ENCODE assay signal across 8 mouse cellular contexts in the genomic region with DNA sequence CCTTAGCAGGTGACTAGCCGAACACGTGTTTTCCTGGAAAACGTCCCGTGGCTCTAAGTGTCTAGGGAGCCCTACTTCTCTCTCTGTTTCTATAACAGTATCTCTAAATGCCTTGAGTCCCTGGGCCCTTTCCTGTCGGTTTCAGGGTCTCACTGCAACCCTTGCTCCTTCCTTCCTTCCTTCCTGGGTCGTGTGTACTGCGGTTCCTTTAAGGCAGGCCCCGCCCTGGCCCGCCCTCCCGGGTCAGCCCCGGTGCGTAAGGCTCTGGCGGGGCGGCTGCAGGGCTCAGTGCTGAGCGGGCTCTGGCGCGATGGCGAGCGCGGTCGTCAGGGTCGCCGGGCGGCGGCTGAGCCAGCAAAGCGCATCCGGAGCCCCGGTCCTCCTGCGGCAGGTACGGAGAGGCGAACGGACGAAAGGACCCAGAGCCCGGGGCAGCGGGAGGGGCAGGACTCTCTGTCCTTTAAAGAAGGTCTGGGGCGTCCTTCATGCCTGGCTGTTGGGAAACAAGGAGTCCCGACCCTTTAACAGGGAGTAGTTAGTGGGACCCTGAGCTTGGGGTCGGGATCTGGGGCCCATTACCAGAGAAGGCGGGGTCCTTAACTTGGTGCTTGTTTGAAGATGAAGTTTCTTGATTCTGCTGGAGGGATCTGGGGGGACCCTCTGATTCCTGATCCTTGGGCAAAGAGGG. TPM values are rescaled to one million over a fixed set of nuclear protein-coding genes. Genes with fewer than 3 reads are reported as not detected.
DNase-seq lines count a peak whose midpoint lies in the region; ATAC-seq and TF ChIP-seq lines count a peak whose summit lies in the region.

No protein-coding gene starts in this region.

- H3K79me2 ChIP-seq in CH12.LX (replicated peaks; ENCODE audit: control insufficient read depth, extremely low read depth, insufficient read depth, poor library complexity, severe bottlenecking): no peaks in the 10 kb centered on the region

- no peak for TF ChIP-seq EP300 in CH12.LX (IDR thresholded peaks at IDR 0.05; ENCODE audit: low read length)
- no peak for TF ChIP-seq EP300 in stomach, postnatal 0 days (optimal IDR thresholded peaks at IDR 0.05)

- H3K27me3 ChIP-seq in CH12.LX (replicated peaks): no peaks in the 10 kb centered on the region
- H3K27me3 ChIP-seq in heart, embryonic 15.5 days: no peaks in the 10 kb centered on the region
- H3K27me3 ChIP-seq in neural tube, embryonic 14.5 days (ENCODE audit: control insufficient read depth, insufficient read depth, low read length): 0 out of 2 replicates have a peak, but pooled peaks cover 2% of the 10 kb centered on the region
- no peaks in the 10 kb centered on the region for H3K27me3 ChIP-seq in stomach, postnatal 0 days (ENCODE audit: control insufficient read depth, insufficient read depth, low read length)

- ATAC-seq in erythroid progenitor cell, adult 5-6 weeks (replicated peaks; ENCODE audit: low FRiP score, poor library complexity, severe bottlenecking): peak; percentile 87
- ATAC-seq in heart, embryonic 15.5 days (replicated peaks; ENCODE audit: insufficient number of reproducible peaks, insufficient read depth, low FRiP score, low read depth): peak; percentile 92
- peak; percentile 91 for ATAC-seq in neural tube, embryonic 14.5 days (ENCODE audit: low read depth)
- ATAC-seq in stomach, postnatal 0 days (ENCODE audit: low FRiP score, low TSS enrichment): peak; percentile 86

- H3K9me3 ChIP-seq in CH12.LX (replicated peaks; ENCODE audit: low read length): no peaks in the 10 kb centered on the region
- H3K9me3 ChIP-seq in heart, embryonic 15.5 days (replicated peaks): no peaks in the 10 kb centered on the region
- H3K9me3 ChIP-seq in neural tube, embryonic 14.5 days (ENCODE audit: control insufficient read depth, low read length): no peaks in the 10 kb centered on the region
- H3K9me3 ChIP-seq in stomach, postnatal 0 days (ENCODE audit: control insufficient read depth, low read length): no peaks in the 10 kb centered on the region

- WGBS in heart, embryonic 15.5 days: 2% methylated on average over 39 of the region's 39 CpGs
- 1% methylated on average over 39 of the region's 39 CpGs for WGBS in lung, adult 2 months
- 3% methylated on average over 38 of the region's 39 CpGs for WGBS in neural tube, embryonic 14.5 days
- under 1% methylated on average over 38 of the region's 39 CpGs for WGBS in stomach, postnatal 0 days

- TF ChIP-seq CTCF in CH12.LX (conservative IDR thresholded peaks at IDR 0.05 in 1 of 2, IDR thresholded peaks at IDR 0.05 in 1 of 2; ENCODE audit: low read depth in 2 of 2, low read length in 2 of 2): no peak
- TF ChIP-seq CTCF in lung, adult 2 months (IDR thresholded peaks at IDR 0.05; ENCODE audit: insufficient read depth, low read length): no peak
- no peak for TF ChIP-seq CTCF in stomach, postnatal 0 days (IDR thresholded peaks at IDR 0.05; ENCODE audit: low read depth)

- peak; percentile 62 for DNase-seq in CH12.LX (ENCODE audit: extremely low read depth)
- peak; percentile 87 for DNase-seq in kidney, postnatal 10 days
- peak; percentile 71 for DNase-seq in lung, adult 2 months
- peak; percentile 87 for DNase-seq in stomach, postnatal 0 days (ENCODE audit: low spot score)

- peaks cover 0 to 22% of the 10 kb centered on the region in 2 experiments for H3K36me3 ChIP-seq in CH12.LX (replicated peaks in 1 of 2; ENCODE audit: control insufficient read depth in 1 of 2, insufficient read depth in 1 of 2, low read length in 1 of 2)
- no peaks in the 10 kb centered on the region for H3K36me3 ChIP-seq in heart, embryonic 15.5 days
- no peaks in the 10 kb centered on the region for H3K36me3 ChIP-seq in neural tube, embryonic 14.5 days (ENCODE audit: control insufficient read depth, insufficient read depth, low read length)
- no peaks in the 10 kb centered on the region for H3K36me3 ChIP-seq in stomach, postnatal 0 days (ENCODE audit: control insufficient read depth, insufficient read depth, low read length)

- no peak for TF ChIP-seq RAD21 in CH12.LX (IDR thresholded peaks at IDR 0.05; ENCODE audit: low read depth, low read length)

- H3K27ac ChIP-seq in CH12.LX (ENCODE audit: insufficient read depth, low read depth): no peak overlapping the region
- H3K27ac ChIP-seq in brown adipose tissue, adult 24 weeks (replicated peaks; ENCODE audit: low read depth, low read length): no peak overlapping the region
- H3K27ac ChIP-seq in heart, embryonic 15.5 days: no peak overlapping the region
- no peak overlapping the region for H3K27ac ChIP-seq in neural tube, embryonic 14.5 days (ENCODE audit: low read depth, low read length)
- H3K27ac ChIP-seq in stomach, postnatal 0 days (replicated peaks): peak overlapping the region; percentile 45

- peaks cover 6 to 37% of the 10 kb centered on the region in 2 experiments for H3K4me1 ChIP-seq in CH12.LX (ENCODE audit: control insufficient read depth in 1 of 2, insufficient read depth in 2 of 2)
- H3K4me1 ChIP-seq in brown adipose tissue, adult 24 weeks (ENCODE audit: control insufficient read depth, insufficient read depth, insufficient read length, low read length): 0 out of 2 replicates have a peak, but pooled peaks cover 2% of the 10 kb centered on the region
- peaks cover 9% of the 10 kb centered on the region for H3K4me1 ChIP-seq in heart, embryonic 15.5 days (replicated peaks)
- H3K4me1 ChIP-seq in lung, adult 2 months (ENCODE audit: control insufficient read depth, insufficient read depth, low read length): no peaks in the 10 kb centered on the region; the same call in 1 of the 2 replicates
- H3K4me1 ChIP-seq in neural tube, embryonic 14.5 days (ENCODE audit: control insufficient read depth, insufficient read depth, low read length): peaks cover 3% of the 10 kb centered on the region; the same call in 1 of the 2 replicates
- no peaks in the 10 kb centered on the region; the same call in 1 of the 2 replicates for H3K4me1 ChIP-seq in stomach, postnatal 0 days (replicated peaks; ENCODE audit: control insufficient read depth, insufficient read depth)

- peak overlapping the region; percentile 44 for H3K9ac ChIP-seq in CH12.LX (ENCODE audit: insufficient read depth, low read depth)
- H3K9ac ChIP-seq in heart, embryonic 15.5 days: peak overlapping the region; percentile 69
- peak overlapping the region; percentile 56 for H3K9ac ChIP-seq in neural tube, embryonic 14.5 days (replicated peaks; ENCODE audit: low read depth, low read length)
- H3K9ac ChIP-seq in stomach, postnatal 0 days (ENCODE audit: low read length): peak overlapping the region; percentile 60

- dilution Hi-C loops in CH12.LX (cut with MboI; ENCODE audit: extremely low pct_ligation_motif_present, extremely low pct_unique_long_range_greater_than_20kb, low sequenced_read_pairs): no loop called here

- peak overlapping the region; percentile 31 for H3K4me2 ChIP-seq in CH12.LX (ENCODE audit: insufficient read depth, low read depth, poor library complexity, severe bottlenecking)
- H3K4me2 ChIP-seq in heart, embryonic 15.5 days: peak overlapping the region; percentile 89
- H3K4me2 ChIP-seq in neural tube, embryonic 14.5 days (ENCODE audit: low read depth, low read length): peak overlapping the region; percentile 51
- H3K4me2 ChIP-seq in stomach, postnatal 0 days (replicated peaks; ENCODE audit: low read depth): peak overlapping the region; percentile 73

- TF ChIP-seq POLR2A in CH12.LX (IDR thresholded peaks at IDR 0.05; ENCODE audit: low read depth, low read length): peak; percentile 88
- TF ChIP-seq POLR2A in lung, adult 2 months (IDR thresholded peaks at IDR 0.05; ENCODE audit: borderline replicate concordance, extremely low read depth, low read depth, low read length): no peak; the same call in 1 of the 2 replicates

- H3K4me3 ChIP-seq in CH12.LX (replicated peaks in 1 of 3; ENCODE audit: low read depth in 2 of 3, low read length in 2 of 3, poor library complexity in 1 of 3): peak overlapping the region; percentile 58 to 69 (median 66)
- H3K4me3 ChIP-seq in brown adipose tissue, adult 24 weeks (ENCODE audit: insufficient read depth, low read depth, low read length): peak overlapping the region; percentile 90
- peak overlapping the region; percentile 63 for H3K4me3 ChIP-seq in heart, embryonic 15.5 days
- H3K4me3 ChIP-seq in lung, adult 2 months (replicated peaks; ENCODE audit: extremely low read depth, low read depth, low read length): peak overlapping the region; percentile 77
- peak overlapping the region; percentile 44 for H3K4me3 ChIP-seq in neural tube, embryonic 14.5 days (ENCODE audit: low read depth, low read length)
- peak overlapping the region; percentile 75 for H3K4me3 ChIP-seq in stomach, postnatal 0 days (ENCODE audit: low read depth, low read length)

- in situ Hi-C loops in CH12.LX (cut with MboI; ENCODE audit: low pct_ligation_motif_present, low pct_unique_long_range_greater_than_20kb, low sequenced_read_pairs): loop anchor here (10.0 kb wide), 1 partner anchor 59 kb away; a partner anchor contains a TSS

RNA-seq across cellular contexts. Expression of a gene that starts 6.3 kb away (rescaled TPM):
- total RNA-seq in CH12.LX (2012; rRNA removed): 0.46 and 0.81 TPM in 2 replicates
- 0.09 TPM in 1 of 2 replicates, not detected in the other for total RNA-seq in CH12.LX (2014; rRNA removed)
- 0.14 and 0.20 TPM in 2 replicates for polyA plus RNA-seq in CH12.LX (2012; ENCODE audit: insufficient read length, low read depth)
- not detected in 2 replicates for polyA plus RNA-seq in brown adipose tissue, adult 24 weeks (2012; ENCODE audit: insufficient read depth, insufficient read length, missing spikeins)
- total RNA-seq in erythroid progenitor cell, adult 5-6 weeks (2015; ENCODE audit: low replicate concordance): not detected in 2 replicates
- 0.26 TPM in 1 of 2 replicates, not detected in the other for total RNA-seq in erythroid progenitor cell, adult 5-6 weeks (2017; ENCODE audit: low replicate concordance)
- 0.92 and 1.4 TPM in 2 replicates for polyA plus RNA-seq in heart, embryonic 15.5 days (2015; fragmentation: Nextera tagmentation; extraction: Ambion mirVana)
- 0.16 and 0.27 TPM in 2 replicates for polyA plus RNA-seq in lung, adult 2 months (2012; rRNA removed)
- 8.5 and 9.4 TPM in 2 replicates for polyA plus RNA-seq in neural tube, embryonic 14.5 days (2014; fragmentation: Nextera tagmentation; extraction: Ambion mirVana)
- polyA plus RNA-seq in stomach, postnatal 0 days (2015; fragmentation: Nextera tagmentation; extraction: Ambion mirVana): 3.6 and 4.0 TPM in 2 replicates

RNA-seq across cellular contexts. Expression of a gene that starts 6.4 kb away (rescaled TPM):
- total RNA-seq in CH12.LX (2012; rRNA removed) (18.6 and 24.1 TPM in 2 replicates), CH12.LX (2014; rRNA removed) (25.0 and 32.0 TPM in 2 replicates)
- 16.5 and 22.8 TPM in 2 replicates for polyA plus RNA-seq in CH12.LX (2012; ENCODE audit: insufficient read length, low read depth)
- polyA plus RNA-seq in brown adipose tissue, adult 24 weeks (2012; ENCODE audit: insufficient read depth, insufficient read length, missing spikeins): 17.2 and 20.4 TPM in 2 replicates
- 11.2 and 11.3 TPM in 2 replicates for total RNA-seq in erythroid progenitor cell, adult 5-6 weeks (2015; ENCODE audit: low replicate concordance)
- total RNA-seq in erythroid progenitor cell, adult 5-6 weeks (2017; ENCODE audit: low replicate concordance): 6.8 and 9.2 TPM in 2 replicates
- 20.5 and 23.6 TPM in 2 replicates for polyA plus RNA-seq in heart, embryonic 15.5 days (2015; fragmentation: Nextera tagmentation; extraction: Ambion mirVana)
- polyA plus RNA-seq in lung, adult 2 months (2012; rRNA removed): 20.2 and 24.5 TPM in 2 replicates
- 26.4 and 27.9 TPM in 2 replicates for polyA plus RNA-seq in neural tube, embryonic 14.5 days (2014; fragmentation: Nextera tagmentation; extraction: Ambion mirVana)
- polyA plus RNA-seq in stomach, postnatal 0 days (2015; fragmentation: Nextera tagmentation; extraction: Ambion mirVana): 120 and 128 TPM in 2 replicates

RNA-seq across cellular contexts. Expression of a gene that starts 16.8 kb away (rescaled TPM):
- total RNA-seq in CH12.LX (2012; rRNA removed) (3.1 and 3.5 TPM in 2 replicates), CH12.LX (2014; rRNA removed) (0.89 and 1.1 TPM in 2 replicates)
- polyA plus RNA-seq in CH12.LX (2012; ENCODE audit: insufficient read length, low read depth): 3.5 and 3.6 TPM in 2 replicates
- 0.75 TPM in 1 of 2 replicates, not detected in the other for polyA plus RNA-seq in brown adipose tissue, adult 24 weeks (2012; ENCODE audit: insufficient read depth, insufficient read length, missing spikeins)
- not detected in 2 replicates for total RNA-seq in erythroid progenitor cell, adult 5-6 weeks (2015; ENCODE audit: low replicate concordance)
- 0.64 and 7.0 TPM in 2 replicates for total RNA-seq in erythroid progenitor cell, adult 5-6 weeks (2017; ENCODE audit: low replicate concordance)
- polyA plus RNA-seq in heart, embryonic 15.5 days (2015; fragmentation: Nextera tagmentation; extraction: Ambion mirVana): 0.06 and 0.18 TPM in 2 replicates
- polyA plus RNA-seq in lung, adult 2 months (2012; rRNA removed): 3.6 and 5.9 TPM in 2 replicates
- not detected in 2 replicates for polyA plus RNA-seq in neural tube, embryonic 14.5 days (2014; fragmentation: Nextera tagmentation; extraction: Ambion mirVana)
- 1.2 TPM in 2 replicates for polyA plus RNA-seq in stomach, postnatal 0 days (2015; fragmentation: Nextera tagmentation; extraction: Ambion mirVana)

RNA-seq across cellular contexts. Expression of a gene that starts 42.6 kb away (rescaled TPM):
- not detected in 2 replicates for total RNA-seq in CH12.LX (2012; rRNA removed)
- total RNA-seq in CH12.LX (2014; rRNA removed): not detected in 2 replicates
- not detected in 2 replicates for polyA plus RNA-seq in CH12.LX (2012; ENCODE audit: insufficient read length, low read depth)
- polyA plus RNA-seq in brown adipose tissue, adult 24 weeks (2012; ENCODE audit: insufficient read depth, insufficient read length, missing spikeins): not detected in 2 replicates
- not detected in 2 replicates for total RNA-seq in erythroid progenitor cell, adult 5-6 weeks (2015; ENCODE audit: low replicate concordance)
- total RNA-seq in erythroid progenitor cell, adult 5-6 weeks (2017; ENCODE audit: low replicate concordance): not detected in 2 replicates
- polyA plus RNA-seq in heart, embryonic 15.5 days (2015; fragmentation: Nextera tagmentation; extraction: Ambion mirVana): 0.10 and 0.43 TPM in 2 replicates
- 0.07 and 63.0 TPM in 2 replicates for polyA plus RNA-seq in lung, adult 2 months (2012; rRNA removed)
- polyA plus RNA-seq in neural tube, embryonic 14.5 days (2014; fragmentation: Nextera tagmentation; extraction: Ambion mirVana): 0.16 TPM in 1 of 2 replicates, not detected in the other
- 277 and 306 TPM in 2 replicates for polyA plus RNA-seq in stomach, postnatal 0 days (2015; fragmentation: Nextera tagmentation; extraction: Ambion mirVana)

RNA-seq across cellular contexts. Expression of a gene that starts 47.7 kb away (rescaled TPM):
- 128 and 136 TPM in 2 replicates for total RNA-seq in CH12.LX (2012; rRNA removed)
- total RNA-seq in CH12.LX (2014; rRNA removed): 81.7 and 86.3 TPM in 2 replicates
- 148 and 162 TPM in 2 replicates for polyA plus RNA-seq in CH12.LX (2012; ENCODE audit: insufficient read length, low read depth)
- polyA plus RNA-seq in brown adipose tissue, adult 24 weeks (2012; ENCODE audit: insufficient read depth, insufficient read length, missing spikeins): 20.7 and 22.5 TPM in 2 replicates
- total RNA-seq in erythroid progenitor cell, adult 5-6 weeks (2015; ENCODE audit: low replicate concordance): 37.1 and 39.4 TPM in 2 replicates
- 36.7 and 62.5 TPM in 2 replicates for total RNA-seq in erythroid progenitor cell, adult 5-6 weeks (2017; ENCODE audit: low replicate concordance)
- polyA plus RNA-seq in heart, embryonic 15.5 days (2015; fragmentation: Nextera tagmentation; extraction: Ambion mirVana): 56.6 and 83.1 TPM in 2 replicates
- polyA plus RNA-seq in lung, adult 2 months (2012; rRNA removed): 36.9 and 40.5 TPM in 2 replicates
- 54.1 and 57.4 TPM in 2 replicates for polyA plus RNA-seq in neural tube, embryonic 14.5 days (2014; fragmentation: Nextera tagmentation; extraction: Ambion mirVana)
- polyA plus RNA-seq in stomach, postnatal 0 days (2015; fragmentation: Nextera tagmentation; extraction: Ambion mirVana): 27.4 and 31.4 TPM in 2 replicates

Comparison
In these comparisons a context has a peak if more than half of its experiments do, and no peak if none do; other contexts are left out.
1. H3K4me2 ChIP-seq: peak in every context shown above with its lines; median percentile 89 in heart, embryonic 15.5 days; 73 in stomach, postnatal 0 days; 51 in neural tube, embryonic 14.5 days; 31 in CH12.LX.